Mouse (Mus musculus): Measurements from ENCODE around the gene Mogat2. TPM values are rescaled to one million over a fixed set of nuclear protein-coding genes. Genes with fewer than 3 reads are reported as not detected.

The Mogat2 gene
- polyA plus RNA-seq, 1 experiment from 2014 or later = 1.3 TPM

- H3K36me3 ChIP-seq (ENCODE audit: control insufficient read depth, insufficient read depth) = no peaks in the 10 kb centered on the region
- no peaks in the 10 kb centered on the region for H3K27me3 ChIP-seq (replicated peaks; ENCODE audit: control insufficient read depth, insufficient read depth, low read length)
- H3K4me2 ChIP-seq (ENCODE audit: low read length) = no peak overlapping the region
- H3K9ac ChIP-seq (replicated peaks; ENCODE audit: low read depth, low read length) = no peak overlapping the region
- no peaks in the 10 kb centered on the region for H3K9me3 ChIP-seq (ENCODE audit: control insufficient read depth, low read length)
- WGBS = 72% methylated on average over 5 of the region's 5 CpGs
- peaks cover 3% of the 10 kb centered on the region for H3K4me1 ChIP-seq (replicated peaks; ENCODE audit: control insufficient read depth, insufficient read depth, low read length)
- no peak for ATAC-seq
- no peak overlapping the region for H3K4me3 ChIP-seq (replicated peaks; ENCODE audit: low read length)
- H3K27ac ChIP-seq (ENCODE audit: low read length) = no peak overlapping the region
Observed at GRCm38 (mm10) chr7:99177386-99177785, 61.0 kb downstream of the Mogat2 start.

GRCm38 (mm10) chr7:99175666-99176065 is 62.8 kb downstream of the Mogat2 start:
- WGBS = 94% methylated on average over 9 of the region's 9 CpGs
- no peak overlapping the region for H3K27ac ChIP-seq (ENCODE audit: low read length)
- no peaks in the 10 kb centered on the region for H3K27me3 ChIP-seq (replicated peaks; ENCODE audit: control insufficient read depth, insufficient read depth, low read length)
- H3K4me1 ChIP-seq (replicated peaks; ENCODE audit: control insufficient read depth, insufficient read depth, low read length) = no peaks in the 10 kb centered on the region
- H3K4me3 ChIP-seq (replicated peaks; ENCODE audit: low read length) = no peak overlapping the region
- no peak overlapping the region for H3K9ac ChIP-seq (replicated peaks; ENCODE audit: low read depth, low read length)
- H3K9me3 ChIP-seq (ENCODE audit: control insufficient read depth, low read length) = no peaks in the 10 kb centered on the region
- no peaks in the 10 kb centered on the region for H3K36me3 ChIP-seq (ENCODE audit: control insufficient read depth, insufficient read depth)
- no peak for ATAC-seq
- H3K4me2 ChIP-seq (ENCODE audit: low read length) = no peak overlapping the region

GRCm38 (mm10) chr7:99175118-99175517 is 63.3 kb downstream of the Mogat2 start:
- Histone ChIP-seq H3K4me2 (ENCODE audit: low read length) (no peak overlapping the region), H3K4me1 (replicated peaks; ENCODE audit: control insufficient read depth, insufficient read depth, low read length) (no peaks in the 10 kb centered on the region), H3K9ac (replicated peaks; ENCODE audit: low read depth, low read length) (no peak overlapping the region), H3K27ac (ENCODE audit: low read length) (no peak overlapping the region), H3K36me3 (ENCODE audit: control insufficient read depth, insufficient read depth) (no peaks in the 10 kb centered on the region), H3K4me3 (replicated peaks; ENCODE audit: low read length) (no peak overlapping the region), H3K27me3 (replicated peaks; ENCODE audit: control insufficient read depth, insufficient read depth, low read length) (no peaks in the 10 kb centered on the region), H3K9me3 (ENCODE audit: control insufficient read depth, low read length) (no peaks in the 10 kb centered on the region)
- 85% methylated on average over 11 of the region's 11 CpGs for WGBS
- no peak for ATAC-seq

GRCm38 (mm10) chr7:99174006-99174405 is 64.4 kb downstream of the Mogat2 start:
- ATAC-seq = no peak
- 77% methylated on average over 4 of the region's 4 CpGs for WGBS
- Histone ChIP-seq H3K36me3 (ENCODE audit: control insufficient read depth, insufficient read depth) (no peaks in the 10 kb centered on the region), H3K4me1 (replicated peaks; ENCODE audit: control insufficient read depth, insufficient read depth, low read length) (no peaks in the 10 kb centered on the region), H3K27ac (ENCODE audit: low read length) (no peak overlapping the region), H3K27me3 (replicated peaks; ENCODE audit: control insufficient read depth, insufficient read depth, low read length) (no peaks in the 10 kb centered on the region), H3K4me3 (replicated peaks; ENCODE audit: low read length) (no peak overlapping the region), H3K4me2 (ENCODE audit: low read length) (no peak overlapping the region), H3K9ac (replicated peaks; ENCODE audit: low read depth, low read length) (no peak overlapping the region), H3K9me3 (ENCODE audit: control insufficient read depth, low read length) (no peaks in the 10 kb centered on the region)

- Histone ChIP-seq H3K27me3 (replicated peaks; ENCODE audit: control insufficient read depth, insufficient read depth, low read length) (no peaks in the 10 kb centered on the region), H3K4me2 (ENCODE audit: low read length) (no peak overlapping the region), H3K9me3 (ENCODE audit: control insufficient read depth, low read length) (no peaks in the 10 kb centered on the region), H3K4me3 (replicated peaks; ENCODE audit: low read length) (no peak overlapping the region), H3K27ac (ENCODE audit: low read length) (no peak overlapping the region), H3K4me1 (replicated peaks; ENCODE audit: control insufficient read depth, insufficient read depth, low read length) (no peaks in the 10 kb centered on the region), H3K36me3 (ENCODE audit: control insufficient read depth, insufficient read depth) (no peaks in the 10 kb centered on the region), H3K9ac (replicated peaks; ENCODE audit: low read depth, low read length) (no peak overlapping the region)
- no peak for ATAC-seq
- WGBS = 77% methylated on average over 6 of the region's 6 CpGs
Observed at GRCm38 (mm10) chr7:99172898-99173297, 65.5 kb downstream of the Mogat2 start.

- no peak overlapping the region for H3K4me2 ChIP-seq (ENCODE audit: low read length)
- H3K27me3 ChIP-seq (replicated peaks; ENCODE audit: control insufficient read depth, insufficient read depth, low read length) = no peaks in the 10 kb centered on the region
- no peak for ATAC-seq
- 74% methylated on average over 10 of the region's 10 CpGs for WGBS
- H3K4me3 ChIP-seq (replicated peaks; ENCODE audit: low read length) = no peak overlapping the region
- H3K9ac ChIP-seq (replicated peaks; ENCODE audit: low read depth, low read length) = no peak overlapping the region
- H3K9me3 ChIP-seq (ENCODE audit: control insufficient read depth, low read length) = no peaks in the 10 kb centered on the region
- H3K27ac ChIP-seq (ENCODE audit: low read length) = no peak overlapping the region
- no peaks in the 10 kb centered on the region for H3K4me1 ChIP-seq (replicated peaks; ENCODE audit: control insufficient read depth, insufficient read depth, low read length)
- no peaks in the 10 kb centered on the region for H3K36me3 ChIP-seq (ENCODE audit: control insufficient read depth, insufficient read depth)
Observed at GRCm38 (mm10) chr7:99171730-99172463, 66.5 kb downstream of the Mogat2 start.

- whole genome bisulfite sequencing = 88% methylated on average over 6 of the region's 6 CpGs
- H3K4me2 ChIP-seq (ENCODE audit: low read length) = no peak overlapping the region
- H3K4me1 ChIP-seq (replicated peaks; ENCODE audit: control insufficient read depth, insufficient read depth, low read length) = no peaks in the 10 kb centered on the region
- no peak overlapping the region for H3K9ac ChIP-seq (replicated peaks; ENCODE audit: low read depth, low read length)
- H3K27me3 ChIP-seq (replicated peaks; ENCODE audit: control insufficient read depth, insufficient read depth, low read length) = no peaks in the 10 kb centered on the region
- H3K27ac ChIP-seq (ENCODE audit: low read length) = no peak overlapping the region
- no peak overlapping the region for H3K4me3 ChIP-seq (replicated peaks; ENCODE audit: low read length)
- H3K9me3 ChIP-seq (ENCODE audit: control insufficient read depth, low read length) = no peaks in the 10 kb centered on the region
- ATAC-seq = no peak
- no peaks in the 10 kb centered on the region for H3K36me3 ChIP-seq (ENCODE audit: control insufficient read depth, insufficient read depth)
Observed at GRCm38 (mm10) chr7:99170519-99170918, 67.9 kb downstream of the Mogat2 start.

- WGBS = 92% methylated on average over 9 of the region's 9 CpGs
Observed at GRCm38 (mm10) chr7:99169717-99170403, 68.6 kb downstream of the Mogat2 start.

More at GRCm38 (mm10) chr7:99169717-99170403, 68.6 kb downstream of the Mogat2 start:
- ATAC-seq = no peak
- Histone ChIP-seq H3K4me1 (replicated peaks; ENCODE audit: control insufficient read depth, insufficient read depth, low read length) (no peaks in the 10 kb centered on the region), H3K4me3 (replicated peaks; ENCODE audit: low read length) (no peak overlapping the region), H3K4me2 (ENCODE audit: low read length) (no peak overlapping the region), H3K27me3 (replicated peaks; ENCODE audit: control insufficient read depth, insufficient read depth, low read length) (no peaks in the 10 kb centered on the region), H3K9ac (replicated peaks; ENCODE audit: low read depth, low read length) (no peak overlapping the region), H3K27ac (ENCODE audit: low read length) (no peak overlapping the region), H3K9me3 (ENCODE audit: control insufficient read depth, low read length) (no peaks in the 10 kb centered on the region), H3K36me3 (ENCODE audit: control insufficient read depth, insufficient read depth) (no peaks in the 10 kb centered on the region)

Measured in forebrain, embryonic 16.5 days (tissue).